Mouse (Mus musculus): ENCODE measurements around the gene Olfr12. TPM values are rescaled to one million over a fixed set of nuclear protein-coding genes. Genes with fewer than 3 reads are reported as not detected.

The Olfr12 gene
- not detected in 2 replicates for polyA plus RNA-seq (2012; rRNA removed)

DNA sequence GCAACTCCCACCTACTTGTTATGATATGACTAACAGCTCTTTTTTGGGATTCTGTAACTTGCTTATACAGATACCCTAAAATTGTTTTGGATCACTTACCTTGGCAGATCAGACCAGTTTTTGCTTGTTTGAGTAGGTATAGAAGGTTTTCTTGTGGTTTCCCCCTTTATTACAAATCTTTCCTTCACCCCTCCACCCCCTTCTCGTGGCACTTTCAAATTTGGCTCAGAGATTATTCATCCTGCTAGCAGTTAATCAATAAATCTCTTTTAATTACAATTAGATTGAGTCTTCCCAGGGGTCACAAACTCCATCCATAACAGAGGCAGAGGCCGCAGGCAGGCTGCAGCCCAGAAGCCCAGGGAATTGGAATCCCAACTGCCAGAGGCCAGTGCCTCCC is at the start of gene Olfr12:
TSS of gene Olfr12 (plus strand) at position 301 of the 400 bp plus-strand sequence.

DNA sequence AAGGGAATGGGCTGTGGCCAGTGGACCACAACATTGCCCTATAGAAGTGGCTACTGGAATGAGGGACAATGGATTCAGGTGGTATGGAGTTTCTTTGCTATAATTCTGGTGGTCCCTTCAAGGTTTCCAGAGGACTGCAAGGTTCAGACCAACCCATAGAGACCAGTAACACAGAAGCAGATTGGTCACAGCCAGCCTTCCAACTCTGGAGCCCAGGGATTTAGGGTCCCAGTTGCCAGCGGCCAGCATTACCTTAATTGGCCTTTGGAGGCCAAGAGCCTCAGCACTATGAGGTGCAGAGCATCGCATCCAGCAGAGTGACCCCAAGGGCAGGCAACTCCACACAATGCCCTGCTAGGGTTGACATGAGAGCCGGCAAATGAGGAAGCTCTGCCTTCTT is 46.6 kb upstream of the Olfr12 start, which contains the start of gene Olfr1413:
TSS of gene Olfr1413 (plus strand) at position 301 of the 400 bp plus-strand sequence.

DNA sequence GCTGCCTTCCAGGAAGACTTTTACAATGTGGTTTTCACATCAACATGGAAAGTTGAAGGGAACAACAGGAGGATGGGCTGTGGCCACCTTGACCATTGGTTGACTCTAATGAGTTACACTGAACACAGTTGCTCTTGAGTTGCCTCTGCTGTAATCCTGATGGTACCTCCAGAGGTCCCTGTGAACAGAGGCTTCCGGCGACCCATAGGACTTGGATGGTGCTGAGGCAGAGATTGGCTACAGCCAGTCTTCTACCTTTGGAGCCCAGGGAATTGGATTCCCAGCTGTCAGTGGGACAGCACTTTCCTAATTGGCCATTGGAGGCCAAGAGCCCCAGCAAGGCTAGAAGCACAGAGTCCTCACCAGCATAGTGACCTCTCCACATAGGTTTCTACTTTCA is 32.1 kb upstream of the Olfr12 start, which contains the start of gene Olfr1412:
TSS of gene Olfr1412 (plus strand) at position 301 of the 400 bp plus-strand sequence.

DNA sequence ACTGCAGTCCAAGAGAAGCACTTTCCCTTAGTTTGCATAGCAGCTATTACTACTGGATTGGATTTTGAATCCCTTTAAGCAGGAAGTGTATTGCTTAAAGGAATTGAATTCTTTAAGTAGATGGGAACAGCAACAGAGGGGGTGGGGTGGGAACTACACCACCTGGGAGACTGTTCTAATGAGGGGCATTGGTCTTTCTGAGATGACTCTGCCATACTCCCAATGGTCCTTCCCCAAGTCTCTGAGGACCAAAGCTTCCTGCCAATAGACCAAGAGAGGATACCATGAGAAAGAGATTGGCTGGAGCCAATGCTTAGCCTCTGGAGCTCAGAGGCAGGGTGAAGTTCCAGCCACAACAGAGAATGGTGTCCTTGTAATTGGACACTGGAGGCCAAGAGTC is 23.5 kb upstream of the Olfr12 start, which contains the start of gene Olfr1411:
TSS of gene Olfr1411 (plus strand) at position 301 of the 400 bp plus-strand sequence.

DNA sequence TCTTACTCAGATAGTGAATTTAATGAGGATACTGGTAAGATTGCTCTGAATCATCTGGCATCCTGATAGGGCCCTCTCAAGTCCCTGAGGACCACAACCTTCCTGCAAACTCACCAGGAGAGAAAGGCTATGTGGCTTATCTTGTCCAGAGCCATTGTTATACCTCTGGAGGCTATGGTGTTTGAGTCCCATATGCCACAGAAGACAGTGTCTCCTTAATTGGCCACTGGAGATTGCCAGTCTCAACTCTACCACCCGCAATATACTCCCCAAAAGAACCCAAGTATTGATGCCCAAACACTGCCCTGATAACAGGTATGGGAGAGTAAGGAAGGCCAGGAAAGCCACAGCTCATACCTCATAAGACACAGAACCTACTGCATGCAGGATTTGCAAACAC is 12.1 kb upstream of the Olfr12 start, which contains the start of gene Olfr1410:
TSS of gene Olfr1410 (plus strand) at position 301 of the 400 bp plus-strand sequence.

DNA sequence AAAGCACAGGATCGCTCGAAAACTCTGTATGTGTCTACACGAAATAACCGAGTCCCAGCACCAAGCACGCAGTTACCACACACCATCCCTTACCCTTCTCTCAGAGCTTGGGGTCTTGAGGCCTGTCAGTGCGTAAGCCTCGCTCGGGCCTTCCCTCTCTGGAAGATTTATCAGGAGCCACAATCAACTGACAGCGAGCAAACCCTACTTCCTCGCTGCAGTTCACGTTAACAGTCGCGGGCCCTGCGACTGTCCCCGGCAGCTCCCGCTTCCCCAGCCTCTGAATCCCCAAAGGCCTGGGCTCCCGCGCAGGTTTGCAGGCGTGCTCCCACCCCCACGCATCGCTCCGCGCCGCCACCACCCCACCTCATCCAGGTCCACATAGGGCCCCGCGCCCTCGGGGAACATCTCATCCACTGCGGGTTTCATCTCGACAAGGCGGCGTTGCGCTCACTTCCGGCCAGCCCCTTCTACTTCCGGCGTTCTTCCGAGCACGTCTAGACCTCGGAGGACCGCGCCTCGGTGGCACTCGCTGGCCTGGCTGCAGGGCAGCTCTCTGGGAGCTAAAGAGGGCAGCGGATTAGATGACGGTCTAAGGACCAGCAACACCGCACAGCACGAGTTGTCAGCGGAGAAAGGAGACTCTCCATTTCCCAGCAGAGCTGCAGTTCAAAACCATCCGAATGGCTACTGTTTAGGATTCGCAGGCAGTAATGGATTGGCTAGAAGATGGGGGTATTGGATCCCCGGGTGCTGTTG is 24.1 kb downstream of the Olfr12 start, which contains the start of gene Cops9:
TSS of gene Cops9 (minus strand) at position 472 of the 759 bp plus-strand sequence.

DNA sequence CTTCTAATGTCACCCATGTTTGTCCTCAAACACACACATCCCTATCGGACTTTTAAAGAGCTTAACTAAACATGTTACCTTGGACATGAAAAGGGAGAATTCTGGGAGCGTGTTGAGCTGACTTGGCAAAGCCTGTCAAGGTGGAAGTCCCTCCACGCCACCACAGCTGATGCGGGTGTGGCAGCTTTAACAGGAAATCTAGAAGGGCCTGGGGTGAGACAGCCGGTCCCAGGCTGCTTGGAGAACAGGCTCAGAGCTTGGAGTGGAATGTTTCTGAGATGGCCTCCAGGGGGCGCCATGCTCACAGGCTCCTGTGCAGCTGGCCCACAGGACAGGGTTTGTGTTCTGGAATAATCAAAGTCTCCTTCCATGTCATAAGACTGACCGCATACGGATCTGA is 31.1 kb downstream of the Olfr12 start, which contains the start of gene Otos:
TSS of gene Otos (minus strand) at position 169 of the 400 bp plus-strand sequence.

Other genes starting within 250 kb of the Olfr12 start
- 89.2 and 100.0 TPM in 2 replicates for gene Ndufa10, start 143.9 kb upstream of the Olfr12 start, polyA plus RNA-seq (2012; rRNA removed)
- gene Olfr1416, start 132.7 kb upstream of the Olfr12 start, polyA plus RNA-seq (2012; rRNA removed), result not detected in 2 replicates
- gene Olfr1415, start 121.7 kb upstream of the Olfr12 start, polyA plus RNA-seq (2012; rRNA removed), result not detected in 2 replicates
- not detected in 2 replicates for gene Olfr1414, start 99.1 kb upstream of the Olfr12 start, polyA plus RNA-seq (2012; rRNA removed)
- gene Olfr1413, start 46.5 kb upstream of the Olfr12 start, polyA plus RNA-seq (2012; rRNA removed), result not detected in 2 replicates
- not detected in 2 replicates for gene Olfr1412, start 32.0 kb upstream of the Olfr12 start, polyA plus RNA-seq (2012; rRNA removed)
- not detected in 2 replicates for gene Olfr1411, start 23.4 kb upstream of the Olfr12 start, polyA plus RNA-seq (2012; rRNA removed)
- gene Olfr1410, start 12.0 kb upstream of the Olfr12 start, polyA plus RNA-seq (2012; rRNA removed), result not detected in 2 replicates
- 60.3 and 85.8 TPM in 2 replicates for gene Cops9, start 24.2 kb downstream of the Olfr12 start, polyA plus RNA-seq (2012; rRNA removed)
- 0.30 TPM in 1 of 2 replicates, not detected in the other for gene Otos, start 31.1 kb downstream of the Olfr12 start, polyA plus RNA-seq (2012; rRNA removed)
- gene Gpc1, start 213.9 kb downstream of the Olfr12 start, polyA plus RNA-seq (2012; rRNA removed), result 23.0 and 29.9 TPM in 2 replicates

All from colon, adult 2 months (tissue).